Mouse (Mus musculus) G1E (cell line): ENCODE data around the gene Vamp8. TPM values are rescaled to one million over a fixed set of nuclear protein-coding genes. Genes with fewer than 3 reads are reported as not detected.
A peak's percentile ranks its signal among the peaks of the same experiment; 100 is the strongest.

ENCODE experiments used
- ATAC-seq: 2 replicates; pipeline ENCODE4 v1.8.0; 2016; ENCODE audit warnings: mild to moderate bottlenecking; ENCODE audit not compliant: insufficient number of reproducible peaks, poor library complexity, low FRiP score, severe bottlenecking; ENCODE audit errors: extremely low read depth
- DNase-seq: peaks from one replicate; pipeline ENCODE4 v3.0.0; 2012; ENCODE audit warnings: low spot score
- H3K27me3 ChIP-seq: 2 replicates; pipeline ENCODE4 v1.6.1; 2012; ENCODE audit warnings: mild to moderate bottlenecking, low read length, inconsistent platforms; ENCODE audit not compliant: insufficient read depth
- H3K36me3 ChIP-seq: replicated peaks from 2 replicates; pipeline ENCODE3; 2012; ENCODE audit warnings: mild to moderate bottlenecking, inconsistent platforms
- H3K4me1 ChIP-seq: 2 replicates; pipeline ENCODE4 v1.6.1; 2012; ENCODE audit warnings: low read depth, low read length, inconsistent platforms, mixed read lengths; ENCODE audit not compliant: insufficient read depth
- H3K4me3 ChIP-seq: 2 replicates; pipeline ENCODE4 v1.5.1; 2012; ENCODE audit warnings: low read depth, mild to moderate bottlenecking, inconsistent platforms, low read length, moderate library complexity, mixed read lengths
- H3K9me3 ChIP-seq: replicated peaks from 2 replicates; pipeline ENCODE4 v1.6.1; 2012; ENCODE audit warnings: inconsistent platforms
- CTCF ChIP-seq: IDR thresholded peaks from 2 replicates; pipeline ENCODE4 v1.5.1; 2012; ENCODE audit warnings: low read depth, low read length, inconsistent platforms, mixed read lengths
- GATA1 ChIP-seq: IDR thresholded peaks from 2 replicates; pipeline ENCODE4 v1.6.1; 2012; ENCODE audit warnings: borderline replicate concordance, low read length, inconsistent platforms, mixed read lengths
- GATA2 ChIP-seq: IDR thresholded peaks from 2 replicates; pipeline ENCODE4 v1.6.1; 2012; ENCODE audit warnings: low read depth, low read length, inconsistent platforms, borderline replicate concordance
- POLR2AphosphoS5 ChIP-seq: IDR thresholded peaks from 2 replicates; pipeline ENCODE4 v1.6.1; 2012; ENCODE audit warnings: low read depth, low read length, inconsistent platforms; ENCODE audit not compliant: insufficient replicate concordance
- TAL1 ChIP-seq: conservative IDR thresholded peaks from 2 replicates; pipeline ENCODE4 v1.6.1; 2012; ENCODE audit warnings: low read depth, low read length, inconsistent platforms, mixed read lengths
- polyA plus RNA-seq: library from polyadenylated mRNA; stranded (reverse); fragments of >175 nt; gene quantifications from 2 replicates; pipeline ENCODE4 v1.2.3, GENCODE M21; 2012
- total RNA-seq, 2 experiments: library from RNA; stranded (forward) in 1 of 2; stranded (reverse) in 1 of 2; fragments of 200-1000 nt in 1 of 2; fragments of >200 nt in 1 of 2; fragmentation: Nextera tagmentation in 1 of 2; gene quantifications; 2 replicates each; pipeline ENCODE4 v1.2.3; 2014 to 2017

The Vamp8 gene
- total and polyA plus RNA-seq, 3 experiments, result 58.1 to 516 (median 261) TPM

GRCm38 (mm10) chr6:72374820-72375563 lies 15.5 kb downstream of the Vamp8 start:
- Histone ChIP-seq H3K4me3 (peak overlapping the region; percentile 59; the same call in 1 of the 2 replicates), H3K36me3 (peaks cover 82% of the 10 kb centered on the region), H3K9me3 (no peaks in the 10 kb centered on the region), H3K27me3 (no peaks in the 10 kb centered on the region), H3K4me1 (peaks cover 90% of the 10 kb centered on the region)
- ATAC-seq (peak; percentile 41), DNase-seq (peak; percentile 47)
- TF ChIP-seq POLR2AphosphoS5 (no peak), CTCF (no peak), GATA1 (no peak), GATA2 (no peak), TAL1 (no peak)

GRCm38 (mm10) chr6:72374206-72374605 lies 16.3 kb downstream of the Vamp8 start:
- DNase-seq, result no peak
- no peaks in the 10 kb centered on the region for H3K9me3 ChIP-seq
- 0 out of 2 replicates have a peak, but pooled peaks have one; percentile 9 for ATAC-seq
- peaks cover 90% of the 10 kb centered on the region for H3K36me3 ChIP-seq
- peak overlapping the region; percentile 53; the same call in 1 of the 2 replicates for H3K4me3 ChIP-seq
- TF ChIP-seq TAL1, result no peak
- TF ChIP-seq POLR2AphosphoS5, result no peak
- peaks cover 95% of the 10 kb centered on the region for H3K4me1 ChIP-seq
- H3K27me3 ChIP-seq, result no peaks in the 10 kb centered on the region

- no peak for TF ChIP-seq CTCF
- TF ChIP-seq GATA2, result no peak
- no peak for TF ChIP-seq POLR2AphosphoS5
- no peak for TF ChIP-seq GATA1
- TF ChIP-seq TAL1, result no peak
- Histone ChIP-seq H3K9me3 (no peaks in the 10 kb centered on the region), H3K4me3 (no peak overlapping the region), H3K36me3 (peaks cover 94% of the 10 kb centered on the region), H3K27me3 (no peaks in the 10 kb centered on the region), H3K4me1 (peaks cover 91% of the 10 kb centered on the region)
- no peak for ATAC-seq
- no peak for DNase-seq
Measured at GRCm38 (mm10) chr6:72373184-72373583, 17.3 kb downstream of the Vamp8 start.

GRCm38 (mm10) chr6:72371571-72371970 lies 18.9 kb downstream of the Vamp8 start:
- Histone ChIP-seq H3K9me3 (no peaks in the 10 kb centered on the region), H3K36me3 (peaks cover 88% of the 10 kb centered on the region), H3K4me3 (no peak overlapping the region), H3K4me1 (peaks cover 84% of the 10 kb centered on the region), H3K27me3 (no peaks in the 10 kb centered on the region)
- TF ChIP-seq POLR2AphosphoS5 (no peak), GATA2 (no peak), CTCF (no peak)
- no peak for ATAC-seq
- no peak for DNase-seq

- Histone ChIP-seq H3K27me3 (no peaks in the 10 kb centered on the region), H3K9me3 (no peaks in the 10 kb centered on the region), H3K36me3 (peaks cover 88% of the 10 kb centered on the region), H3K4me3 (no peak overlapping the region), H3K4me1 (peaks cover 84% of the 10 kb centered on the region)
- no peak for TF ChIP-seq TAL1
- no peak for TF ChIP-seq POLR2AphosphoS5
- no peak for TF ChIP-seq CTCF
- no peak for TF ChIP-seq GATA1
- TF ChIP-seq GATA2, result no peak
- ATAC-seq, result no peak
- DNase-seq, result no peak
Measured at GRCm38 (mm10) chr6:72371147-72371546, 19.4 kb downstream of the Vamp8 start.

- H3K9me3 ChIP-seq, result no peaks in the 10 kb centered on the region
- peaks cover 80% of the 10 kb centered on the region for H3K36me3 ChIP-seq
- H3K4me1 ChIP-seq, result peaks cover 76% of the 10 kb centered on the region
- ATAC-seq, result no peak
- no peak for TF ChIP-seq CTCF
- TF ChIP-seq POLR2AphosphoS5, result 0 out of 2 replicates have a peak, but pooled peaks have one; percentile 35
- no peaks in the 10 kb centered on the region for H3K27me3 ChIP-seq
- no peak for DNase-seq
- no peak overlapping the region; the same call in 1 of the 2 replicates for H3K4me3 ChIP-seq
Measured at GRCm38 (mm10) chr6:72370091-72370490, 20.4 kb downstream of the Vamp8 start.

GRCm38 (mm10) chr6:72369557-72369956 lies 20.9 kb downstream of the Vamp8 start:
- no peak for ATAC-seq
- peaks cover 76% of the 10 kb centered on the region for H3K36me3 ChIP-seq
- H3K4me1 ChIP-seq, result peaks cover 71% of the 10 kb centered on the region

More at GRCm38 (mm10) chr6:72369557-72369956, 20.9 kb downstream of the Vamp8 start:
- no peak overlapping the region for H3K4me3 ChIP-seq
- H3K9me3 ChIP-seq, result no peaks in the 10 kb centered on the region
- H3K27me3 ChIP-seq, result no peaks in the 10 kb centered on the region
- DNase-seq, result no peak
- TF ChIP-seq POLR2AphosphoS5 (no peak), CTCF (peak; percentile 34; the same call in 1 of the 2 replicates)
